Mouse (Mus musculus) liver, adult 2 months (tissue): ENCODE measurements around the gene Trmt1l.

Source experiments
- CTCF ChIP-seq: fragments of 200-500 bp; IDR thresholded peaks from 2 replicates; pipeline ENCODE4 v1.5.1; 2011; ENCODE audit warnings: low read depth, low read length, control low read depth
- POLR2A ChIP-seq: fragments of 200-500 bp; IDR thresholded peaks from 2 replicates; pipeline ENCODE4 v1.6.1; 2011; ENCODE audit warnings: low read length, control low read depth; ENCODE audit not compliant: insufficient read depth; ENCODE audit errors: extremely low read depth

GRCm38 (mm10) chr1:151451946-151452345 is 23.6 kb downstream of the Trmt1l start:
- no peak for TF ChIP-seq CTCF
- no peak for TF ChIP-seq POLR2A
